Mouse (Mus musculus) neural tube, postnatal 0 days (tissue): ENCODE results near the gene Mrpl1. TPM values are rescaled to one million over a fixed set of nuclear protein-coding genes. Genes with fewer than 3 reads are reported as not detected.

Experiments
- polyA plus RNA-seq: library from polyadenylated mRNA; unstranded; fragments of >200 nt; fragmentation: Nextera tagmentation; extraction: Ambion mirVana; gene quantifications from 2 replicates; pipeline ENCODE4 v1.2.1, GENCODE M21; 2015

Gene Mrpl1
- 14.1 and 14.3 TPM in 2 replicates for polyA plus RNA-seq

GRCm38 (mm10) chr5:96209459-96209858, at the start of gene Mrpl1:
Gene Mrpl1, plus strand, starts transcription at chr5:96209493.

GRCm38 (mm10) chr5:96164021-96164411, 45.3 kb upstream of the Mrpl1 start, which contains the start of gene Cnot6l:
Gene Cnot6l, minus strand, starts transcription at chr5:96164171.

Other genes starting within 250 kb of the Mrpl1 start
- 23.5 and 26.5 TPM in 2 replicates for gene Cnot6l, start 45.3 kb upstream of the Mrpl1 start, polyA plus RNA-seq
- 2.8 and 3.8 TPM in 2 replicates for gene Fras1, start 164.5 kb downstream of the Mrpl1 start, polyA plus RNA-seq